ENCODE assay signal across 8 mouse cellular contexts in the genomic region with DNA sequence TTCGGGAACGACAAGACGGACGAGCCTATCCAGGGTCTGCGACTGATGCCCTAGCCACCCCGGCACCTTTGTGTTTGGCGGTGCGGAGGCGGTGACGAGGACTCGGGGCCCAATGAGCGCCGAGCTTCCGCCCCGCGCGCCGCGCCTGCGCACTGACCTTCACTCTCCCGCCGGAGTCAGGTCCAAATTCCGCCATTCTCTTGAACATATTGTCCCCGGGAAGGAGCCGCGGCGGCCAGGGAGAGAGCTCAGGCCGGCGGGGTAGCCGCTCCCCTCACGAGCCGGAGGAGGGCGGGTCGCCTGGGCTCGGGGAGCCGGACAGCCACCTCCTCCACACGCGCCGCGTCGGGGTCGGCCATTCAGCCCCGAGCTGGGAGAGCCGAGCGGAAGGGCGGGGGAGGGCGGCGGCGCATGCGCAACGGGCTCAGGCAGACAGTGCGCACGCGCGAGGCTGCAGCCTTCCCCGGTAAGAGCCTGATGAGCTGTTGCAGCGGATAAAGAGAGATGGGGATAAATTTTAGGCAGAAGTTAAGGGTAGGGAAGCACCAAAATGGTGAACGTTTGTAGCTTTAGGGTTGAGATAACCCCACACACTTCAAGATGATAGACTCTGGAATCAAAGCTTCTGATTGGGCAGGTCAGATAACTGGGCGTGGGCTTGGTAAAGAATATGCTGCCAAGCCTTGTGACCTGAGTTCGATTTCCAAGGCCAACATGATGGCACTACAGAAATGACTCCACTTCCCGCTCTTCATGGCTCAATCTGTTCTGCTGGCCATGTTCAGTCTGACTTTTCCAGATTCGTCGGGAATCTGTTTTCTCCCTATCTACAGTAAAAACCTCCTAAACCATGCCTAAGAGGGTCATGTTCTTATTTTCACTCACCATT. TPM values are rescaled to one million over a fixed set of nuclear protein-coding genes. Genes with fewer than 3 reads are reported as not detected.
DNase-seq lines count a peak whose midpoint lies in the region; ATAC-seq and TF ChIP-seq lines count a peak whose summit lies in the region.

Yeats4 (minus strand) TSS at position 406 of the 889 bp plus-strand sequence.

- H3K27me3 ChIP-seq in hindbrain, postnatal 0 days (ENCODE audit: insufficient read depth, low read length) = no peaks in the 10 kb centered on the region

- H3K4me3 ChIP-seq in gastrocnemius, adult 2 months = peak within 1 kb of the TSS; percentile 84
- H3K4me3 ChIP-seq in hindbrain, postnatal 0 days (ENCODE audit: low read length) = peak within 1 kb of the TSS; percentile 82
- H3K4me3 ChIP-seq in left cerebral cortex, adult 2 months = peak within 1 kb of the TSS; percentile 81

- H3K9ac ChIP-seq in hindbrain, postnatal 0 days (replicated peaks; ENCODE audit: low read length) = peak within 1 kb of the TSS; percentile 97

- peak; percentile 96 for ATAC-seq in hindbrain, postnatal 0 days
- peak; percentile 93 for ATAC-seq in megakaryocyte, adult 5-6 weeks (ENCODE audit: poor library complexity, severe bottlenecking)

- H3K9me3 ChIP-seq in hindbrain, postnatal 0 days (ENCODE audit: low read length) = no peaks in the 10 kb centered on the region

- intact Hi-C loops in gastrocnemius, adult 2 months (cut with DNase I) = loop anchor here (10.0 kb wide), 1 partner anchor 480 kb away; no protein-coding TSS in a partner anchor
- intact Hi-C loops in left cerebral cortex, adult 2 months (cut with DNase I) = loop anchor here (2.0 to 5.0 kb wide), 4 partner anchors 77 to 212 kb away; partner anchors contain the start of genes Cct2 and Frs2

- peaks cover 14% of the 10 kb centered on the region; the same call in 1 of the 2 replicates for H3K36me3 ChIP-seq in hindbrain, postnatal 0 days (ENCODE audit: insufficient read depth, low read length)

- WGBS in hindbrain, postnatal 0 days = 2% methylated on average over 63 of the region's 63 CpGs

- H3K4me2 ChIP-seq in hindbrain, postnatal 0 days (ENCODE audit: low read depth, low read length) = peak within 1 kb of the TSS; percentile 94

- no peak for TF ChIP-seq CTCF in gastrocnemius, adult 2 months (IDR thresholded peaks at IDR 0.05)
- no peak for TF ChIP-seq CTCF in hindbrain, postnatal 0 days (IDR thresholded peaks at IDR 0.05; ENCODE audit: low read depth)
- TF ChIP-seq CTCF in left cerebral cortex, adult 2 months (IDR thresholded peaks at IDR 0.05) = no peak

- H3K27ac ChIP-seq in gastrocnemius, adult 2 months = peak within 1 kb of the TSS; percentile 100
- peak within 1 kb of the TSS; percentile 100 for H3K27ac ChIP-seq in hindbrain, postnatal 0 days
- H3K27ac ChIP-seq in left cerebral cortex, adult 2 months = peak within 1 kb of the TSS; percentile 100

- H3K4me1 ChIP-seq in hindbrain, postnatal 0 days (ENCODE audit: insufficient read depth, low read length) = 0 out of 2 replicates have a peak, but pooled peaks cover 14% of the 10 kb centered on the region

- peak; percentile 81 for DNase-seq in WW6 (ENCODE audit: low read depth, low spot score)
- DNase-seq in cerebellum, postnatal 4 days (ENCODE audit: low spot score in 2 of 2) = peak; percentile 91 to 96
- DNase-seq in gastrocnemius, adult 2 months = peak; percentile 95
- DNase-seq in hindbrain, postnatal 0 days (ENCODE audit: low spot score) = peak; percentile 96
- peak; percentile 95 to 96 for DNase-seq in left cerebral cortex, adult 2 months (ENCODE audit: extremely low spot score in 1 of 2, low spot score in 2 of 2)
- peak; percentile 93 to 96 for DNase-seq in right cerebral cortex, adult 2 months (ENCODE audit: low spot score in 2 of 2)
- DNase-seq in urinary bladder, postnatal 14 days (ENCODE audit: low spot score) = peak; percentile 93

RNA-seq across cellular contexts. Expression of gene Yeats4, which starts in this region (rescaled TPM):
- total RNA-seq in gastrocnemius, adult 2 months (2021) = 10 to 100 TPM; 16.9 to 17.1 TPM
- 41.4 and 47.2 TPM in 2 replicates for total RNA-seq in hindbrain, postnatal 0 days (2014; rRNA removed)
- polyA plus RNA-seq in hindbrain, postnatal 0 days (2015; fragmentation: Nextera tagmentation; extraction: Ambion mirVana) = 83.4 and 85.4 TPM in 2 replicates
- 10 to 100 TPM; 43.7 to 47.0 TPM for total RNA-seq in left cerebral cortex, adult 2 months (2021)
- total RNA-seq in megakaryocyte, adult 5-6 weeks (2015) = 73.3 and 84.2 TPM in 2 replicates
- total RNA-seq in megakaryocyte, adult 5-6 weeks (2017) = 96.5 and 100 TPM in 2 replicates

Comparison
In these comparisons a context has a peak if more than half of its experiments do, and no peak if none do; other contexts are left out.
1. Peak in every context shown above with its lines: DNase-seq, ATAC-seq, H3K4me3 ChIP-seq and H3K27ac ChIP-seq.